Mouse (Mus musculus): ENCODE data around the gene Nol3.

Gene Nol3

GRCm38 (mm10) chr8:105308428-105308827, 32.5 kb downstream of the Nol3 start:
- DNase-seq (ENCODE audit: low spot score): no peak

- DNase-seq (ENCODE audit: low spot score): no peak
Observed at GRCm38 (mm10) chr8:105309142-105309847, 33.4 kb downstream of the Nol3 start.

GRCm38 (mm10) chr8:105310118-105310517, 34.2 kb downstream of the Nol3 start:
- DNase-seq (ENCODE audit: low spot score): no peak

GRCm38 (mm10) chr8:105311718-105312117, 35.8 kb downstream of the Nol3 start:
- no peak for DNase-seq (ENCODE audit: low spot score)

GRCm38 (mm10) chr8:105312891-105313481, 37.0 kb downstream of the Nol3 start:
- no peak for DNase-seq (ENCODE audit: low spot score)

GRCm38 (mm10) chr8:105313622-105314402, 37.9 kb downstream of the Nol3 start:
- DNase-seq (ENCODE audit: low spot score): no peak

- DNase-seq (ENCODE audit: low spot score): no peak
Observed at GRCm38 (mm10) chr8:105315073-105315769, 39.3 kb downstream of the Nol3 start.

- no peak for DNase-seq (ENCODE audit: low spot score)
Observed at GRCm38 (mm10) chr8:105317941-105318340, 42.0 kb downstream of the Nol3 start.

GRCm38 (mm10) chr8:105318662-105319190, 42.8 kb downstream of the Nol3 start:
- no peak for DNase-seq (ENCODE audit: low spot score)

- no peak for DNase-seq (ENCODE audit: low spot score)
Observed at GRCm38 (mm10) chr8:105323183-105323582, 47.2 kb downstream of the Nol3 start.

- no peak for DNase-seq (ENCODE audit: low spot score)
Observed at GRCm38 (mm10) chr8:105325641-105326093, 49.7 kb downstream of the Nol3 start.

- peak; percentile 93 for DNase-seq (ENCODE audit: low spot score)
Observed at GRCm38 (mm10) chr8:105326141-105326672, 50.3 kb downstream of the Nol3 start, which contains the start of the genes Lrrc29 and Tmem208. Gene Lrrc29, minus strand, starts transcription at chr8:105326278. Gene Tmem208, plus strand, starts transcription at chr8:105326354.

GRCm38 (mm10) chr8:105326968-105327367, 51.0 kb downstream of the Nol3 start:
- no peak for DNase-seq (ENCODE audit: low spot score)

GRCm38 (mm10) chr8:105330325-105330724, 54.4 kb downstream of the Nol3 start:
- DNase-seq (ENCODE audit: low spot score): no peak

- no peak for DNase-seq (ENCODE audit: low spot score)
Observed at GRCm38 (mm10) chr8:105331469-105331868, 55.5 kb downstream of the Nol3 start.
